ENCODE assay signal across 8 mouse cellular contexts in genomic region chr5:108427186-108427585, GRCm38 (mm10). TPM values are rescaled to one million over a fixed set of nuclear protein-coding genes. Genes with fewer than 3 reads are reported as not detected.
DNase-seq lines count a peak whose midpoint lies in the region; ATAC-seq and TF ChIP-seq lines count a peak whose summit lies in the region.
"Had no signal": no experiment of that assay in that cellular context is flagged by ENCODE, and none has a peak within 500 bp of the region (broad histone marks: within the 10 kb centered on the region; RNA-seq: fewer than 3 reads in every experiment).

No protein-coding gene starts in this region.

- peak; percentile 64 for DNase-seq in CD4-positive, CD25-positive, alpha-beta regulatory T cell, adult 2 months (ENCODE audit: low read depth, low spot score)
- peak; percentile 75 for DNase-seq in MEL (ENCODE audit: low read depth, low spot score)
- DNase-seq in cerebellum, adult 11-12 months, result peak; percentile 42
- peak; percentile 72 for DNase-seq in kidney, adult 9 months
- DNase-seq in liver, embryonic 14.5 days (ENCODE audit: low read depth in 3 of 3, low spot score in 3 of 3), result no peak
- DNase-seq in retina, embryonic 14.5 days (ENCODE audit: low spot score), result peak; percentile 78

- TF ChIP-seq EP300 in MEL (IDR thresholded peaks at IDR 0.05; ENCODE audit: low read depth in 1 of 2, low read length in 2 of 2), result no peak
- TF ChIP-seq EP300 in liver, embryonic 14.5 days (IDR thresholded peaks at IDR 0.05; ENCODE audit: low read depth), result no peak

- WGBS in liver, embryonic 14.5 days (ENCODE audit: insufficient replicate concordance), result 35% methylated on average over 1 of the region's 1 CpGs

- TF ChIP-seq POLR2A in MEL (IDR thresholded peaks at IDR 0.05; ENCODE audit: control insufficient read depth in 1 of 2, insufficient read depth in 1 of 2, low read depth in 1 of 2, low read length in 2 of 2, poor library complexity in 1 of 2), result no peak

- H3K79me2 ChIP-seq in MEL (ENCODE audit: control insufficient read depth, insufficient read depth, low read length, poor library complexity), result no peaks in the 10 kb centered on the region

- H3K4me3 ChIP-seq in MEL (ENCODE audit: control insufficient read depth in 1 of 2, insufficient read depth in 1 of 2, low read depth in 2 of 2, low read length in 2 of 2), result no peak overlapping the region
- no peak overlapping the region for H3K4me3 ChIP-seq in liver, embryonic 14.5 days (ENCODE audit: insufficient read depth in 1 of 2, low read depth in 2 of 2, low read length in 2 of 2)

- peak; percentile 95 for TF ChIP-seq RAD21 in MEL (IDR thresholded peaks at IDR 0.05; ENCODE audit: low read depth, low read length)

- peak; percentile 71 to 97 (median 97) for TF ChIP-seq CTCF in MEL (IDR thresholded peaks at IDR 0.05 in 2 of 3, conservative IDR thresholded peaks at IDR 0.05 in 1 of 3; ENCODE audit: control insufficient read depth in 1 of 3, insufficient read depth in 1 of 3, low read depth in 2 of 3, low read length in 3 of 3, poor library complexity in 1 of 3, severe bottlenecking in 1 of 3)
- peak; percentile 91 for TF ChIP-seq CTCF in liver, embryonic 14.5 days (IDR thresholded peaks at IDR 0.05; ENCODE audit: low read depth)

- no peaks in the 10 kb centered on the region for H3K27me3 ChIP-seq in MEL (ENCODE audit: control insufficient read depth in 1 of 2, insufficient read depth in 2 of 2, low read length in 2 of 2)
- no peaks in the 10 kb centered on the region for H3K27me3 ChIP-seq in liver, embryonic 14.5 days (ENCODE audit: control insufficient read depth, insufficient read depth, low read length)

- no peak overlapping the region for H3K27ac ChIP-seq in MEL (ENCODE audit: control insufficient read depth, low read depth, low read length)
- H3K27ac ChIP-seq in liver, embryonic 14.5 days, result no peak overlapping the region

- H3K9me3 ChIP-seq in MEL (replicated peaks; ENCODE audit: insufficient read depth, low read length), result no peaks in the 10 kb centered on the region
- no peaks in the 10 kb centered on the region for H3K9me3 ChIP-seq in liver, embryonic 14.5 days (ENCODE audit: control insufficient read depth, low read length)

- peaks cover 0 to 9% of the 10 kb centered on the region in 2 experiments for H3K36me3 ChIP-seq in MEL (ENCODE audit: control insufficient read depth in 1 of 2, insufficient read depth in 2 of 2, low read length in 2 of 2)
- peaks cover 13% of the 10 kb centered on the region for H3K36me3 ChIP-seq in liver, embryonic 14.5 days (replicated peaks; ENCODE audit: control insufficient read depth, insufficient read depth, low read depth)

- H3K4me1 ChIP-seq in MEL (ENCODE audit: control insufficient read depth in 1 of 2, insufficient read depth in 2 of 2, low read length in 2 of 2), result no peaks in the 10 kb centered on the region; a peak in 1 of 4 replicates
- peaks cover 10 to 20% of the 10 kb centered on the region in 2 experiments for H3K4me1 ChIP-seq in liver, embryonic 14.5 days (replicated peaks; ENCODE audit: control insufficient read depth in 2 of 2, insufficient read depth in 2 of 2, low read length in 1 of 2)

- no peak overlapping the region for H3K9ac ChIP-seq in MEL (ENCODE audit: control insufficient read depth, low read depth, low read length, poor library complexity, severe bottlenecking)
- H3K9ac ChIP-seq in liver, embryonic 14.5 days (replicated peaks), result no peak overlapping the region

- H3K4me2 ChIP-seq in liver, embryonic 14.5 days (ENCODE audit: low read depth), result no peak overlapping the region

- ATAC-seq in frontal cortex, adult (ENCODE audit: low TSS enrichment), result peak; percentile 87
- ATAC-seq in liver, embryonic 14.5 days (ENCODE audit: insufficient read depth), result 0 out of 2 replicates have a peak, but pooled peaks have one; percentile 24

TF ChIP-seq in MEL, 35 proteins besides CTCF, POLR2A, EP300 and RAD21:
- no peak for TF ChIP-seq JUND (IDR thresholded peaks at IDR 0.05; ENCODE audit: low read depth, low read length)
- no peak for TF ChIP-seq CHD2 (IDR thresholded peaks at IDR 0.05; ENCODE audit: low read length)
- TF ChIP-seq MXI1 (IDR thresholded peaks at IDR 0.05; ENCODE audit: low read depth, low read length), result no peak
- TF ChIP-seq ELF1 (IDR thresholded peaks at IDR 0.05; ENCODE audit: low read depth, low read length), result no peak
- TF ChIP-seq TBP (IDR thresholded peaks at IDR 0.05; ENCODE audit: low read depth, low read length), result no peak
- TF ChIP-seq USF2 (IDR thresholded peaks at IDR 0.05; ENCODE audit: borderline replicate concordance in 1 of 2, insufficient read depth in 1 of 2, low read depth in 1 of 2, low read length in 2 of 2), result no peak
- TF ChIP-seq RCOR1 (IDR thresholded peaks at IDR 0.05; ENCODE audit: low read depth, low read length), result no peak
- peak; percentile 90 for TF ChIP-seq ZC3H11A (IDR thresholded peaks at IDR 0.05; ENCODE audit: low read depth, low read length)
- TF ChIP-seq ZMIZ1 (IDR thresholded peaks at IDR 0.05; ENCODE audit: low read depth, low read length), result no peak
- TF ChIP-seq TAL1 (IDR thresholded peaks at IDR 0.05; ENCODE audit: low read length), result no peak
- TF ChIP-seq MAFK (IDR thresholded peaks at IDR 0.05; ENCODE audit: borderline replicate concordance, low read depth, low read length), result no peak
- peak; percentile 93 for TF ChIP-seq SMC3 (IDR thresholded peaks at IDR 0.05; ENCODE audit: low read depth, low read length)

RNA-seq across cellular contexts. Expression of gene Atp5k, which starts 7.1 kb away (rescaled TPM):
- total RNA-seq in MEL (2012; rRNA removed), result 793 and 801 TPM in 2 replicates
- polyA plus RNA-seq in MEL (2012; ENCODE audit: insufficient read depth in 1 of 2, insufficient read length in 2 of 2, low read depth in 1 of 2, low replicate concordance in 2 of 2, missing spikeins in 1 of 2), result 100 to 1,000 TPM in 1 of 2 experiments, not detected in 1; 329 TPM
- 76.5 and 99.9 TPM in 2 replicates for polyA plus RNA-seq in liver, embryonic 14.5 days (2012; rRNA removed)
- polyA plus RNA-seq in liver, embryonic 14.5 days (2014; fragmentation: Nextera tagmentation; extraction: Ambion mirVana), result 274 and 285 TPM in 2 replicates

RNA-seq across cellular contexts. Expression of gene Mfsd7a, which starts 21.5 kb away (rescaled TPM):
- total RNA-seq in MEL (2012; rRNA removed), result not detected in 2 replicates
- not detected for polyA plus RNA-seq in MEL (2012; ENCODE audit: insufficient read depth in 1 of 2, insufficient read length in 2 of 2, low read depth in 1 of 2, low replicate concordance in 2 of 2, missing spikeins in 1 of 2)
- 0.32 and 0.36 TPM in 2 replicates for polyA plus RNA-seq in liver, embryonic 14.5 days (2012; rRNA removed)
- polyA plus RNA-seq in liver, embryonic 14.5 days (2014; fragmentation: Nextera tagmentation; extraction: Ambion mirVana), result 0.08 and 0.09 TPM in 2 replicates

RNA-seq across cellular contexts. Expression of gene Pcgf3, which starts 33.8 kb away (rescaled TPM):
- 7.3 and 7.4 TPM in 2 replicates for total RNA-seq in MEL (2012; rRNA removed)
- 10 to 100 TPM in 1 of 2 experiments, not detected in 1; 26.4 TPM for polyA plus RNA-seq in MEL (2012; ENCODE audit: insufficient read depth in 1 of 2, insufficient read length in 2 of 2, low read depth in 1 of 2, low replicate concordance in 2 of 2, missing spikeins in 1 of 2)
- 3.8 and 4.9 TPM in 2 replicates for polyA plus RNA-seq in liver, embryonic 14.5 days (2012; rRNA removed)
- 4.5 and 5.4 TPM in 2 replicates for polyA plus RNA-seq in liver, embryonic 14.5 days (2014; fragmentation: Nextera tagmentation; extraction: Ambion mirVana)

RNA-seq across cellular contexts. Expression of gene Pde6b, which starts 39.0 kb away (rescaled TPM):
- total RNA-seq in MEL (2012; rRNA removed), result 0.12 TPM in 1 of 2 replicates, not detected in the other
- polyA plus RNA-seq in MEL (2012; ENCODE audit: insufficient read depth in 1 of 2, insufficient read length in 2 of 2, low read depth in 1 of 2, low replicate concordance in 2 of 2, missing spikeins in 1 of 2), result under 1 TPM in 1 of 2 experiments, not detected in 1; 0.07 TPM
- polyA plus RNA-seq in liver, embryonic 14.5 days (2012; rRNA removed), result not detected in 2 replicates
- 0.09 TPM in 1 of 2 replicates, not detected in the other for polyA plus RNA-seq in liver, embryonic 14.5 days (2014; fragmentation: Nextera tagmentation; extraction: Ambion mirVana)
- polyA plus RNA-seq: large intestine, adult 2 months had no signal

RNA-seq across cellular contexts. Expression of gene Gm42517, which starts 59.5 kb away (rescaled TPM):
- not detected in 2 replicates for total RNA-seq in MEL (2012; rRNA removed)
- not detected for polyA plus RNA-seq in MEL (2012; ENCODE audit: insufficient read depth in 1 of 2, insufficient read length in 2 of 2, low read depth in 1 of 2, low replicate concordance in 2 of 2, missing spikeins in 1 of 2)
- polyA plus RNA-seq in liver, embryonic 14.5 days (2012; rRNA removed), result 0.19 and 0.20 TPM in 2 replicates
- 0.10 TPM in 1 of 2 replicates, not detected in the other for polyA plus RNA-seq in liver, embryonic 14.5 days (2014; fragmentation: Nextera tagmentation; extraction: Ambion mirVana)

Comparison
In these comparisons a context has a peak if more than half of its experiments do, and no peak if none do; other contexts are left out.
1. DNase-seq: peak in CD4-positive, CD25-positive, alpha-beta regulatory T cell, adult 2 months (single experiment), MEL (single experiment), cerebellum, adult 11-12 months (single experiment), kidney, adult 9 months (single experiment) and retina, embryonic 14.5 days (single experiment); none in liver, embryonic 14.5 days (0 of 3).